Mouse (Mus musculus) heart, postnatal 0 days (tissue): ENCODE measurements around the gene Pitpnm2.
A peak's percentile ranks its signal among the peaks of the same experiment; 100 is the strongest.
"Not testable (repeated sequence)": the region's sequence is repeated elsewhere in the genome, so short reads cannot be mapped to it uniquely, and the experiment has no call there.

Source experiments
- CTCF ChIP-seq: IDR thresholded peaks from 2 replicates; pipeline ENCODE4 v1.5.1; 2016; ENCODE audit warnings: antibody characterized with exemption, control low read depth, low read depth
- EP300 ChIP-seq: IDR thresholded peaks from 2 replicates; pipeline ENCODE4 v1.6.1; 2016; ENCODE audit warnings: antibody characterized with exemption, low read depth

DNA sequence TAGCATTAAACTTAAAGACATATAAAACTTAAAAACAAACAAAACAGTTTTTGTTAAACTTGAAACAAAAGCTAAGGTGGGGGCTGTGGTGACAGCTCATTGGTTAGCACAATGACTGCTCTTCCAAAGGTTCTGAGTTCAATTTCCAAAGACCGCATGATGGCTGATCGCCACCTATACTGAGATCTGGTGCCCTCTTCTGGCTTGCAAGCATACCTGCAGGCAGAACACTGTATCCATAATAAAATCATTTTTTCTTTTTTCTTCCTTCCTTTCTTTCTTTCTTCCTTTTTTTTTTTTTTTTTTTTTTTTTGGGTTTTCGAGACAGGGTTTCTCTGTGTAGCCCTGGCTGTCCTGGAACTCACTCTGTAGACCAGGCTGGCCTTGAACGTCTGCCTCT is 49.7 kb upstream of the Pitpnm2 start:
- peak; percentile 66 for TF ChIP-seq CTCF
- TF ChIP-seq EP300, result not testable (repeated sequence)
